Mouse (Mus musculus): Measurements from ENCODE around the gene Ccdc185.

DNA sequence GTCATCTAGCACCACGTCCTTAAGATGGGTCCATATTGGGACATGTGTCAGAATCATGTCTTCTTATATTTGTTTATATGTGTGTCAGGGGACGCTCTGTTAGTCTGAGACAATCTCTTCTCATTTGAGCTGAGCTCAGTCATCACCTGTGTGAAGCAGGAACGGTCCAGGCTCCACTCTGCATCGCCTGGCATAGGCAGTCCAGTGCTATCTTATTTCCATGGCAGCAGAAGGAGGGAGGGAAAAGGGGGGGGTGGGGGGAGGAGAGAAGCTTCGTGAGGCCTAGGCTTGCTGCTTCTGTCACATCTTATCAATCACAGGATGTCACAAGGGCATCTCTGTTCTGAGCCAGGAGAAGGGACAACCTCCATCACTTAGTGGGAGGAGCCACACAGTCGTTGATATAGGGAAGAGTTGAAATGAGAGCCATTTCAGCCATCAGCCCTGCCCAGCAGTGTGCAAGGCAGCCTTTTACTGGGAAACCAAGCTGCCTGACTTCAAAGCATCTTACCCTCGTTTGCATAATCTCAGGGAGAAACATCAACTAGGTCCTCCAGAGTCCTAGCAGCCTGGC lies 37.5 kb downstream of the Ccdc185 start:
- no peak for TF ChIP-seq CTCF (IDR thresholded peaks at IDR 0.05; ENCODE audit: insufficient read depth, low read depth, low read length)
- no peak for TF ChIP-seq POLR2A (IDR thresholded peaks at IDR 0.05; ENCODE audit: insufficient read depth, low read depth, low read length)

Data from olfactory bulb, adult 2 months (tissue).